Mouse (Mus musculus): ENCODE data around the gene Ctsa. TPM values are rescaled to one million over a fixed set of nuclear protein-coding genes. Genes with fewer than 3 reads are reported as not detected.

The Ctsa gene
- polyA plus RNA-seq, 1 experiment: 202 TPM

GRCm38 (mm10) chr2:164791841-164792261 is 40.8 kb upstream of the Ctsa start:
- Histone ChIP-seq H3K36me3 (ENCODE audit: control insufficient read depth, insufficient read depth) (peaks cover 28% of the 10 kb centered on the region), H3K4me3 (no peak overlapping the region), H3K27me3 (ENCODE audit: control insufficient read depth, insufficient read depth, insufficient read length) (no peaks in the 10 kb centered on the region), H3ac (ENCODE audit: control insufficient read depth, insufficient read length) (no peak overlapping the region), H3K79me2 (ENCODE audit: control insufficient read depth, insufficient read depth) (no peaks in the 10 kb centered on the region), H3K4me2 (ENCODE audit: low read depth) (no peak overlapping the region)
- TF ChIP-seq CEBPB (IDR thresholded peaks at IDR 0.05; ENCODE audit: insufficient read depth, poor library complexity, severe bottlenecking): no peak
- no peak for TF ChIP-seq SRF (IDR thresholded peaks at IDR 0.05; ENCODE audit: control insufficient read depth, insufficient read length, low read depth)
- no peak for TF ChIP-seq POLR2AphosphoS2 (IDR thresholded peaks at IDR 0.05; ENCODE audit: insufficient read length, low read depth)
- no peak for TF ChIP-seq MYOD1 (IDR thresholded peaks at IDR 0.05; ENCODE audit: control insufficient read depth in 1 of 3, insufficient read length in 2 of 3, low read depth in 2 of 3)
- no peak for TF ChIP-seq TCF3 (IDR thresholded peaks at IDR 0.05; ENCODE audit: insufficient read length, low read depth)
- no peak for TF ChIP-seq MAX (IDR thresholded peaks at IDR 0.05; ENCODE audit: low read depth)
- TF ChIP-seq USF1 (IDR thresholded peaks at IDR 0.05; ENCODE audit: low read depth): no peak
- TF ChIP-seq POLR2A (IDR thresholded peaks at IDR 0.05; ENCODE audit: insufficient read length, low read depth): no peak
- TF ChIP-seq TCF12 (IDR thresholded peaks at IDR 0.05; ENCODE audit: insufficient read depth, poor library complexity, severe bottlenecking): no peak
- TF ChIP-seq REST (IDR thresholded peaks at IDR 0.05; ENCODE audit: insufficient read depth, insufficient read length): no peak
- TF ChIP-seq E2F4 (IDR thresholded peaks at IDR 0.05; ENCODE audit: insufficient read depth): no peak
- TF ChIP-seq MYOG (IDR thresholded peaks at IDR 0.05; ENCODE audit: control insufficient read depth in 1 of 3, insufficient read depth in 1 of 3, insufficient read length in 2 of 3, low read depth in 2 of 3): no peak

- Histone ChIP-seq H3K36me3 (ENCODE audit: control insufficient read depth, insufficient read depth) (peaks cover 28% of the 10 kb centered on the region), H3K27me3 (ENCODE audit: control insufficient read depth, insufficient read depth, insufficient read length) (no peaks in the 10 kb centered on the region), H3ac (ENCODE audit: control insufficient read depth, insufficient read length) (no peak overlapping the region), H3K4me3 (no peak overlapping the region), H3K4me2 (ENCODE audit: low read depth) (no peak overlapping the region), H3K79me2 (ENCODE audit: control insufficient read depth, insufficient read depth) (no peaks in the 10 kb centered on the region)
- peak; percentile 24 for TF ChIP-seq POLR2AphosphoS2 (IDR thresholded peaks at IDR 0.05; ENCODE audit: insufficient read length, low read depth)
- no peak for TF ChIP-seq SRF (IDR thresholded peaks at IDR 0.05; ENCODE audit: control insufficient read depth, insufficient read length, low read depth)
- TF ChIP-seq POLR2A (IDR thresholded peaks at IDR 0.05; ENCODE audit: insufficient read length, low read depth): no peak
Measured at GRCm38 (mm10) chr2:164792400-164793190, 40.1 kb upstream of the Ctsa start.

- no peak overlapping the region for H3ac ChIP-seq (ENCODE audit: control insufficient read depth, insufficient read length)
- peaks cover 30% of the 10 kb centered on the region for H3K36me3 ChIP-seq (ENCODE audit: control insufficient read depth, insufficient read depth)
- no peaks in the 10 kb centered on the region for H3K79me2 ChIP-seq (ENCODE audit: control insufficient read depth, insufficient read depth)
- no peak overlapping the region for H3K4me3 ChIP-seq
- no peaks in the 10 kb centered on the region for H3K27me3 ChIP-seq (ENCODE audit: control insufficient read depth, insufficient read depth, insufficient read length)
- H3K4me2 ChIP-seq (ENCODE audit: low read depth): no peak overlapping the region
- TF ChIP-seq MYOG (IDR thresholded peaks at IDR 0.05; ENCODE audit: control insufficient read depth in 1 of 3, insufficient read depth in 1 of 3, insufficient read length in 2 of 3, low read depth in 2 of 3) (no peak), POLR2AphosphoS2 (IDR thresholded peaks at IDR 0.05; ENCODE audit: insufficient read length, low read depth) (peak; percentile 43)
Measured at GRCm38 (mm10) chr2:164793236-164793635, 39.4 kb upstream of the Ctsa start.

- H3K27me3 ChIP-seq (ENCODE audit: control insufficient read depth, insufficient read depth, insufficient read length): no peaks in the 10 kb centered on the region
- H3K4me3 ChIP-seq: no peak overlapping the region
- H3K79me2 ChIP-seq (ENCODE audit: control insufficient read depth, insufficient read depth): no peaks in the 10 kb centered on the region
- no peak overlapping the region for H3ac ChIP-seq (ENCODE audit: control insufficient read depth, insufficient read length)
- H3K36me3 ChIP-seq (ENCODE audit: control insufficient read depth, insufficient read depth): peaks cover 25% of the 10 kb centered on the region
- TF ChIP-seq MYOG (IDR thresholded peaks at IDR 0.05; ENCODE audit: control insufficient read depth in 1 of 3, insufficient read depth in 1 of 3, insufficient read length in 2 of 3, low read depth in 2 of 3) (no peak), REST (IDR thresholded peaks at IDR 0.05; ENCODE audit: insufficient read depth, insufficient read length) (no peak), MAX (IDR thresholded peaks at IDR 0.05; ENCODE audit: low read depth) (no peak), USF1 (IDR thresholded peaks at IDR 0.05; ENCODE audit: low read depth) (no peak), SRF (IDR thresholded peaks at IDR 0.05; ENCODE audit: control insufficient read depth, insufficient read length, low read depth) (no peak), CEBPB (IDR thresholded peaks at IDR 0.05; ENCODE audit: insufficient read depth, poor library complexity, severe bottlenecking) (no peak), MYOD1 (IDR thresholded peaks at IDR 0.05; ENCODE audit: control insufficient read depth in 1 of 3, insufficient read length in 2 of 3, low read depth in 2 of 3) (no peak), POLR2AphosphoS2 (IDR thresholded peaks at IDR 0.05; ENCODE audit: insufficient read length, low read depth) (no peak), E2F4 (IDR thresholded peaks at IDR 0.05; ENCODE audit: insufficient read depth) (no peak), TCF12 (IDR thresholded peaks at IDR 0.05; ENCODE audit: insufficient read depth, poor library complexity, severe bottlenecking) (no peak), TCF3 (IDR thresholded peaks at IDR 0.05; ENCODE audit: insufficient read length, low read depth) (no peak)
- no peak overlapping the region for H3K4me2 ChIP-seq (ENCODE audit: low read depth)
Measured at GRCm38 (mm10) chr2:164793772-164794171, 38.9 kb upstream of the Ctsa start.

- Histone ChIP-seq H3K4me3 (no peak overlapping the region), H3K36me3 (ENCODE audit: control insufficient read depth, insufficient read depth) (peaks cover 21% of the 10 kb centered on the region), H3K4me2 (ENCODE audit: low read depth) (no peak overlapping the region), H3ac (ENCODE audit: control insufficient read depth, insufficient read length) (no peak overlapping the region), H3K79me2 (ENCODE audit: control insufficient read depth, insufficient read depth) (no peaks in the 10 kb centered on the region), H3K27me3 (ENCODE audit: control insufficient read depth, insufficient read depth, insufficient read length) (no peaks in the 10 kb centered on the region)
- TF ChIP-seq POLR2AphosphoS2 (IDR thresholded peaks at IDR 0.05; ENCODE audit: insufficient read length, low read depth) (peak; percentile 44), USF1 (IDR thresholded peaks at IDR 0.05; ENCODE audit: low read depth) (no peak), CEBPB (IDR thresholded peaks at IDR 0.05; ENCODE audit: insufficient read depth, poor library complexity, severe bottlenecking) (no peak)
Measured at GRCm38 (mm10) chr2:164794293-164794692, 38.4 kb upstream of the Ctsa start.

Data from myocyte (in vitro differentiated cells).